Mouse (Mus musculus) left cerebral cortex, adult 9 months (tissue): Measurements from ENCODE around the gene Topbp1.
"Not testable (repeated sequence)": the region's sequence is repeated elsewhere in the genome, so short reads cannot be mapped to it uniquely, and the experiment has no call there.

Experiments used
- DNase-seq, 2 experiments: peaks; one replicate each; pipeline ENCODE4 v3.0.0; 2022; ENCODE audit warnings: low spot score in 2 of 2

Gene Topbp1

DNA sequence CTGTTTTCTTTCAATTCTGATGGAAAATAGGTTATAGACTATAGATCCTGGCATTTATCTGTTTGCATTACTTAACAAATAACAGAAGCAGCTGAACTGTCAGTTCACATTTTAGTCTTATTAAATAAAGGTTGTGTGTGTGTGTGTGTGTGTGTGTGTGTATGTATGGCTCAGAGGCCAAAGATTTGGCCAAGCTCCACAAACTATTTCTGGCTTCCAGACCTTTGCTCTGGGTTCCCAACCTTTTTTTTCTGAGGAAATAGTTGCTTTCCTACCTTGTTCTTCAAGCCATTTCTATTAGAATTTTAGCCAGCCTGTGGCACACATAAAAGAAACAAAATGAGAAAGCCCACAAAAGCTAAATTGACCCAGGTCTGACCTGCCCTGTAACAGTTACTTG is 43.8 kb downstream of the Topbp1 start:
- DNase-seq: no peak

DNA sequence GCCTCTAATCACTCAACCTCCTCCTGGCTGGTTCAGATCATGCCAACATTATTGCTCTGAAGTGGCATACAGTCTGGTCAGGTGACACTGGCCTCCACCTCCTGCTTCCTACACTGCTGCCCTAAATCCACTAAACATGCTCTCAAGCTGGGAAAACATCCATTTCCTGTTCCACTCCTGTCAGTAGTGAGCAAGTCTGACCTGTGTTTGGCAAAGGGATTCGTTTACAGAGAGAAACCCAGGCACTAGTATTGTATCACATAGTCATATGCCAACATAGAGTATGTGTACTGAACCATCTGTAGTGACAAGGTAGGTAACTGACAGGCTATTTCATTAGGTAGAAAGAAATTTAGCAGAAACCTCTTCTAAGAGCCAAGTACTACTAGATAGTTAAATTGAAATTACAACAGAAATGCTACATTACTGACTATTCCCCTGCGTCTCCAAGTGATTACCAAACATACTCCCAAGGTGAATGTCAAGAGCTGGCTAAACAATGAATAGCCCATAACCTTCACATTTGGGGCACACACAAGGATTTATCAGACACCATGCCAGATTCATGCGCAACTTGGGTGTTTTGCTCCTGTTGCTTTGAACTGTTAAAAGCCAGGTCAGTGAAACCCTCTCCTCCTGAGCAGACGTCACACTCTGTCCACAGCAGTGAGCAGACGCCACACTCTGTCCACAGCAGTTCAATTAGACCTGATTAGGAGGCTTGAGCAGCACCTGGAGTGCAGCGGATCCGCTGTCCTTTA is 48.7 kb downstream of the Topbp1 start:
- not testable (repeated sequence) for DNase-seq

DNA sequence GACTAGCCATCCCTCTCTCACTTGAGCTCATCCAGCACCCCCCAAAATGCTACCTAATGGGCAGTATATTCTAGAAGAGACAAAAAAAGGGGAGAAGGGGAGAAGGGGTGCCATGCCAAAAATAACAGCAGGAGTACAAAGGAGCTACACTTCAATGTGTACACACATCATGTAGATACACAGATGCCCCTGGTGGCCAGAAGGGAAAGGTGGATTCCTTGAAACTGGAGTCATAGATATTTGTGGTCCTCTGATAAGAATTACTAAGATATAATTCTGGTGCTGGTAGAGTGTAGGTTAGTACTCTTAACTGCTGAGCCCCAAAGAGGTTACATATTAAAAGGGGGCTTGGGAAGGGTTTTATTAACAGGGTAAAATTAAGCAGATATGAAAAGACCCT is 52.9 kb downstream of the Topbp1 start:
- DNase-seq: no peak

DNA sequence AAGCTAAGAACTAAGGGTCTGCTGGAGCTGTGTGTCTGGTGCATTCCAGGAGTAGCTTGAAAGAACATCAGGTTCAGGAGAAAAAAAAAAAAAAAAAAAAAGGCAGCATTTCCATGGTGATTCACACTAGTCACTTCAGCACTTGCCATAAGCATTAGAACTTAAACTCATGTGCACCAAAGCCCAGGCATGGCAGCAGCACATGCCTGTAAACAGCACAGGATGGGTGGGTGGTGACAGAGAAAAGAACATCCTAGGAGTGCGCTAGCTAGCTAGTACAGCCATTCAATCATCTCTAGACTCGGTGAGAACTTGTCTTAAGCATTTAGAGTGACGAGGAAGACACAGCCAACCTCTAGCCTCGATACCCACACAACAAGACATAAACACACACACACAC is 53.5 kb downstream of the Topbp1 start:
- no peak for DNase-seq

DNA sequence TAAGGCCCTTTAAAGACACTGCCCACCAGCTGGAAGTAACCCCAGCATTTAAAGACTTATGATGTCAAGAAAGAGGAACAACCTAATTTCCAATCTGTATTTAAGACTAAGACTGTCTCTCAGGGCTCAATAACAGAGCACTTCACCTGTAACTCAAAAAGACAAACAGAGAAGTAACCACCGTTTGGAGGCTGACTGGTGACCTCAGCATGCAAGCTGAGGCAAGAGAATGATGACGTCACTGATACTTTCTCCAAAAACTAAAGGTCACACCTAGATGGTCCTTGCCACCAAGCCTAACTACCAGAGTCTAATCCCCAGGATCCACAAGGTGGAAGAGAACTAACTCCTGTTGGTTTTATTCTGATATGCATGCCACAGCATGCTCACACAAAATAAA is 55.6 kb downstream of the Topbp1 start:
- no peak for DNase-seq

DNA sequence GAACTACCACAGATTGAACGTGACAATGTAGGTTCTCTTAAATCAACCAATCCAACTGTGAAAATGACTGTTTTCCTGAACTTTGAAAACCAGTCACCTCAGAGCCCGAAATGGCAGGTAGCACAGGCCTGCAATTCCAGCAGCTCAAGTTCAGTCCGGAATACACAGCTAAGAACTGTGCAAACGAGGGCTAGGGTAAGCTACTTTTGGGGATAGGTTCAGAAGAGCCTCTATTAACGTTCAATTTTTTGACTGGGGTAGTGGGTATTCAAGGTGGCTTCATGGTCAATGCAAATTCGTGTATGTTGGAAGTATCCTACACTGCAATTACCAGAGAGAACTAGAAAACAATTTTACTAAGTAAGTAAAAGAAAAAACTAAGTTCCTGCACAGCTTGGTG is 58.1 kb downstream of the Topbp1 start:
- DNase-seq: no peak

DNA sequence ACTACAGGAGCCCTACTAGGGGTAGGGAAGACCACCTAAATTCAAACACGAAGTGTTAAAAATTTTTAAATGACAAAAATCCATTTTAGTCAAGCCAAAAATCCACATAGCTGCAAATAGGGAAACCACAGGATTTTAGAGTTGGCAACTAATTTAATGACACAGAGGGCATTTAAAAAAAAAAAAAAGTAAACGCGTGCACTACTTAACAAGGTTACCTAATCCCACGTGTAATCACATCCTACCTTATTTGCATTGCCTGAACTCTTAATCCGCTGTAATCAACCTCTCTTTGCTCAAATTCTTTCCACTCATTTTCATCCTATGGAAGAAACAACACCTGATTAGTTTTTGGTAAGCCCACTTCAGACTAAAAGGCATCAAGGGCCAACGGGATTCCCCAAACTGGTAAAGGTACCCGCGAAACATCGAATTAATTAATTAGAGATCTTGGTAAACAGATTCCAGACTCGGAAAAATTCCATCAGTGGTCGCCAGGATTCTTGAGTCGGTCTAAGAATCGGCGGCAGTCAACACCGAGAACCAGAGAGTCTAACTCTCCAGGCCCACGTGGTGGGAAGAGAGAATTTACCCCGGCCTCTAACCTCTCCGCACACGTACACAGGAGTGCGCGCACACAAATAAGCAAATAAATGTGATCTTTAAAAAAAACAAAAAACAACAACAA is 58.9 kb downstream of the Topbp1 start:
- no peak for DNase-seq

DNA sequence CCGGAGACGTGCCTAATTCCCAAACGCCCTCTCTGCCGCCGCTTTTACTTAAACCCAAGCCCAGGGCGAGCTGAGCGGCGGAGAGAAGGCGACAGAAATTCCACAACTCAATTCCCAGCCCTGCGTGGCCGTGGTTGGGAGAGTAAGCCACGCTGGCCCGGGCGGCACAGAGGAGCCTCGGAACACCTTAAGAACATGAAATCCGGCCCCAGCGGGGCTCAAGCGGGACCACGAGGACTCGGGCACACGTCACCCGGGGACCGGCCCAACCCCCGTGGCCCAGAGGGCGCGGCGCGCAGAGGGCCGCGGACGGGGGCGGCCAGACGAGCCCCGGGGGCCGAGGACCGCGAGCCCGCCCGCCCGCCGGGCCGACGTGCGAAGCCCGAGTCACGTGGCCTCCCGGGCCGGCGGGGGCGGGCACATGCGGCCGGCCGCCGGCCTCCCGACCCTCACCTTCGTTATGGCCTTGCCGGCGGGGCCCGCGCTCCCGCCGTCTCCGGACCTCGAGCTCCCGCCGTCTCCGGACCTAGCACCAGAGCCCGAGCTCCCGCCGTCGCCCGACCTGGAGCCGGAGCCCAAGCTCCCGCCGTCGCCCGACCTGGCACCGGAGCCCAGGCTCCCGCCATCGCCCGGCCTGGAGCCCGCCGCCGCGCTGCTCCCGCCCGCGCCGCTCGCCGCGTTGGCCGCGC is 59.7 kb downstream of the Topbp1 start:
- peak; percentile 16 to 39 for DNase-seq

DNA sequence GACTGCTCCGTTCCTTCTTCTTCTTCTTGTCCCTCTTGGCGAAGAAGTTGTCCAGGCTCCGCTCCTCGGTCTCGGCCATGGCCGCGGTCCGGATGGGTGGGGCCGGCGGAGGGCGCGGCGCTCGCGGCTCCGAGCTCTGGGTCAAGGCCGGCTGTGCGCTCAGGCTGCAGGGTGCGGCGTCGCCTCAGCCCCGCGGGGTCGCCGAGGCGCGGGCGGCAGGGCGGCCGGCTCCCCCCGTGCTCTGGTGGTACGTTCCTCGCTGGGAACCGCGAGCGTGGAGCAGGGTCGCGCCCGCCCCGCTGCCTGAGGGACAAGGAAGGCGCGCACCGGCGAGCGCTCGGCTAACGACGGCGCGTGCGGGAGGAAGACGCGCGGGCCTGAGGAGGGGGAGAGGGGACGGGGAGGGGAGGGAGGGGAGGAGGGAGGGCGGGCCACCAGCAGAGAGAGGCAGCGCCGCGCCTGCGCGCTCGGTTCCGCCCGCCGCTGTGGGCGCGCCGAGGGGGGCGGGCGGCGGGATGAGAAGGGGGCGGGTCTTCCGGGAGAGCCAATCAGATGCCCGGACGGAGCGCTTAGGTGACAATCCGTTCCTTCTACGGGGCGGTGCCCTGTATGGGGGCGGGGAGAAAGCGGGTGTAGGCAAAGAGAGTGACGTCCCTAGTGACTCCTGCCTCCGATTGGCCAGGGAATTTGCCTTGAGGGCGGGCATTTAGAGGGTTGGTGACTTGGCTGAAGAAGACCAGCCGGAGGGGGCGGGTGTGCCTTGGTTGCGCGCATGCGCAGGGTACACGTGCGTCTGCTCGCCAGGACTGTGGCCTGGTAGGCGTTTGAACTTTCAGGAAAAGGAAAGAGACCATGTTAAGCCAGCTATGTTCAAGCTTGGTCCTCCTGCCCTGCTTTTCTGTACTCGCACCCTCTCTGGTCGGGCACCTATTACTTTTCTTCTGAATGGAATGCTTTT is 60.6 kb downstream of the Topbp1 start, which contains the start of gene Cdv3:
Cdv3 (minus strand) TSS at position 551 of the 958 bp plus-strand sequence.
- DNase-seq: peak; percentile 99 to 100

DNA sequence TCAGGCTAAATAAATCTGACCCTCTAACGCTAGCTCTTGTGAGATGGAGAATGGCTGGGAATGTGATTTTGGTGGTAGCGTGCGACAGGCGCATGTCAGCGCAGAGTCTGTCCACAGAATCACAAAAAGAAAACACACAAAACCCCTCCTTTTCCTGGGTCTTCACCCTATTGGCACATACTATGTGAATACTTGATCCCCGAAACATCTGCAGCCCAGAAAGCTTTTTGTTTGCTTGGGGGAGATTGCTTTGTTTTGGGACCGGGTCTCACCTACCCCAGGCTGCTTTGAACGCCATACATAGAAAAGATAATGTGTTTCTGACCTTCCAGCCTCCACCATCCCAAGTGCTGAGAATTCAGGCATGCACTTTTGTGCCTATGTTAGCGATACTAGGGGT is 61.3 kb downstream of the Topbp1 start:
- no peak for DNase-seq

DNA sequence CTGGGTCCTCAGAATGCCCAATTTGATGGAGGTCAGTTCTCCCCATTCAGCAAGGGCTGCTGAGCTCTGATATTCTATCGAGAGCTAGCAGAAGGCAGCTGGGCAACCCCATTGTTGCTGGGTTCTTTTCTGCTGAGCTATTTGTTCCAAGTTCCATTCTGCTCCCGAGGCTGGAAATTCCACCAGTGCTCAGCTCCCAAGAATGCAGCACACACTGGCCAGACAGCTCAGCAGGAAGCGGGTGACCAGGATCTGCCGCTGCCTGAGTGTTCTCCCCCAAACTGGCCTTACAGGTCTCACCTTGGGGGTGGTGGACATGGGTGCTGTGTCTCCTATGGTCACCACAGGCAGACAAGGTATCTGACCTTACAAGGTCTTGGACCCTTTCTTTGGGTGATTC is 64.9 kb downstream of the Topbp1 start:
- DNase-seq: no peak

DNA sequence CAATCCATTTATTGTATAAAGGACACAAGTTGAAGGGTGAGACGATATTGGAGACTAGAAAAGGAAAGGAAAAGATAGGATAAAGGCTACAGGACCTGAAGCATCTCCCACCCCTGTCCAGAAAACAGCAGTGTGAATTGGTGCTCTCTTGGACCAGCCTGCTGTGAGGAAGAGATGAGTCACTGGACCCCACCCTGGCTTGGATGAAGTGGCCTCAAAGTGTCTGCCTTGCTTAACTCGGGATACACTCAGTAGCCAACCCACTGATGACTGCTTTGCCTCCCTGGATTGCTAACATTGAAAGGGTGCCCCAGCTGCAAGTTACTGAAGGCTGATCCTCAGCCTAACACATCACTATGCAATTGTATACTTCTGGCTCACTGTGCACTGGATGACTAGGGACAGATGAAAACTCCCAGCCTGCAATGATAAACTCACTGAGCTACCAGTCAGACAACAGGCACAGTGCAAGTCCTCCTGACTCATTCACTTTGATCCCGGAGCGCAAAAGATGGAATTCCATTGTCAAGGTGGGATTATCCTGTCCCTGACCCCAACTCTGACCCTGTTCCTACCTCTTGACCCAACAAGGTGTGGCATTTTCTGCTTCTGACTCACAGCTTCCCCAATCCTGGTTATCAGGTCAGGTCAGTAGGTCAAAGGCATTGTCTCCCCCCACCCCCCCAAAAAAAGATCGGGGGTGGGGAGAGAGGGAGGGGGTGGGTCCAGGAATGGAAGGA is 67.4 kb downstream of the Topbp1 start:
- no peak for DNase-seq

DNA sequence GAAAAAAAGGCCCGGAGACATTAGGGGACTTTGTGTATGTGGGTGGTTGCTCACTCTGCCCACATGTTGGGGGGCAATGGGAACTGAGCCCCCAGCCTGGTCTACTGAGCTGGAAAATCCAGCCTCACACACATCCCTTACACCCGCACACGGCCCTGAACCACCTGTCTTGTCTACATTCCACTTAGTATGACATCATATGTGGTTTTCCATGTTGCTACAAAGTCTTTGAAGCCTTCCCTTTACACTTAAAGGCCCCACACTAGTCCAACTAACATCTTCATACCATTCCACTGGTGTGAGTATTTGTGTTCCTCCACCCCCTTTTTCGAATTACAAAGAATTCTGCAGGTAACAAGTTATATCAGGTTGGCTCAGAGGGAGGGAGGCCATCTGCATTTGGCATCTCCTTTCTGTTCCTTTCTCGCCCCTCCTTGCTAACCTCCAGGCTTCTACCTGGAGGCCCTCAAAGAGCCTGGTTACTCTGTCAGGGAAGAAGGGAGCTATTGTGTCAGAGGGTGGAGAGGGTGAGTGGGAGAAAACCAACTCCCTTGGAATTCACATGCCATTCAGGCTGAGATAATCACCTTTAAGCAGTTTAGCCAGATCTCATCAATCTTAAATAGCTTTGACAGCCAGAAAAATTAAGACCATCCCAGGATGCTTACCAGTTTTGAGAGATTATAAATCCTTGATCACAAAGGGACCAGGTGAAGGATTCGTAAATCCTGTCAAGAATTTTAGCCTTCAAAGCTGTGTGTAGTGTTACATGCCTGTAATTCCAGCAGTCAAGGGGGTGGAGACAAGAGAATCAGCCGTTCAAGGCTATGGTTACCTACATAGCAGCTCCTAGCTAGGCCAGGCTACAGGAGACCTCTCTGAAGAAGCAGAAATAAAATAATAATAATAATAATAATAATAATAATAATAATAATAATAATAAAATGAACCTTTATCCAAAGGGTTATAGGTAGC is 71.6 kb downstream of the Topbp1 start:
- DNase-seq: no peak

DNA sequence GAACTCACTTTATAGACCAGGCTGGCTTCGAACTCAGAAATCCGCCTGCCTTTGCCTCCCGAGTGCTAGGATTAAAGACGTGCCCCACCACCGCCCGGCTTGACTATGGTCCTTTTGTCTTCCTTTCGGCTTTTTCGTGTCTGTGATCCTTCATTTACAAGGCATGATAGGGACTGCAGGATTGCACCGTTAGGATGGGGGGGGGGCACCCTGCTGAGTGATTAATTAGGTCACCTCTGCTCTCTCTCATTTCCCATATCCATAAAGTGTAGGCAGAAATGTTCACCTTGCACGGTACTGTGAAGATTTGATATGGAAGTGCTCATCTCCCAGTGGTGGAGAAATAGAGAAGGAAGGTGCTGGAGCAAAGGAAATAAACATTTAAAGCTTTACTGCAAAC is 73.7 kb downstream of the Topbp1 start:
- DNase-seq: no peak

DNA sequence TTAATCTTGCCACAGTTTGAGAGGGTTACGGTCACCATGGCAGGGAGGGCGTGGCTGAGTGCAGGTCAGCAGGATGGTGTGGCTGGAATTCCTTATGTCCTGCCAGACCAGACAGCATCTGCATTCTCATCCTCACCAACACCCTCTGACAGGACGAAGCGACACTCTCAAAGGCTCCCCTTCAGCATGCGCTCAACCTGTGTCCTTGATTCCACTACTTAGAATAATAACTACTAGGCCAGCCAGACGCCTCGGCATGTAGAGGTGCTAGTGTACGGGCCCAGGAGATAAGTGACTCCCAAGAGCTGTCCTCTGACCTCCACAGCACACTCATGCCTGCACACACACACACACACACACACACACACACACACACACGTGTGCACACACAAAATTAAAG is 74.2 kb downstream of the Topbp1 start:
- DNase-seq: no peak

DNA sequence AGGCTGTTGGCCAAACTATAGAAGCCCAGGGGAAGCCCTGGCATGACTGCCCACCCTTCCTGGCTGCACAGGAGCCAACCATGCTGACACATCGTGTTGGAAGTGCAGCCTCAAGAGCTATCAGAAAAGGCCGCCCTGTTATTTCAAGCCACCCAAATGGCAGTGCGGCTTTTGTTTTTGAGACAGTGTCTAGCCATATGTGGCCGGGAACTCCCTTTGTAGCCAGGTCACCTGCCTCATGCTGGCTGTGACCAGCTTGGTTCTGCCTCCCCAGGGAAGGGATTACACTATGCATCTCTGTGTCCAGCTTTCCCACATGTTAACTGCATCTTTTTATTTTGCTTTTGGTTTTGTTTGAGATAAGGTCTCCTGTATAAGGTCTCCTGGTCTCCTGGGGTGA is 75.6 kb downstream of the Topbp1 start:
- DNase-seq: no peak

DNA sequence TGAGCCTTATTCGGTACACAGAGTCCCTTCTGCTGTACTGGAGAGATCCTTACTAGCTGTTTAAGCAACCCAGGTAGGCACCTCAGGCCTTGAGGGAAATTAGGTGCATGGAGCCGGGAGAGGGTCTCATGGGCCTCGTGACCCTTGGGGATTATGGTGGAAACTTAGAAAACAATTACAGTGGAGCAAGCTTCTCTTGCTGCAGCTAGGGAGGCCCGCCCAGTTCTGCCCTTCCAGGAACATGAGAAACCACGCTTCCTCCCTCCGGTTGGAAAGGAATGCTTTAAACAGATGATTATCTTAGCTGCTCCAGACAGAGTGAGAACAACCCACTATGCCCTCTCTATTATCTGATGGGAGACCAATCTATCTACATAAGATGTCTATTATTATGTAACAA is 78.0 kb downstream of the Topbp1 start:
- DNase-seq: no peak

DNA sequence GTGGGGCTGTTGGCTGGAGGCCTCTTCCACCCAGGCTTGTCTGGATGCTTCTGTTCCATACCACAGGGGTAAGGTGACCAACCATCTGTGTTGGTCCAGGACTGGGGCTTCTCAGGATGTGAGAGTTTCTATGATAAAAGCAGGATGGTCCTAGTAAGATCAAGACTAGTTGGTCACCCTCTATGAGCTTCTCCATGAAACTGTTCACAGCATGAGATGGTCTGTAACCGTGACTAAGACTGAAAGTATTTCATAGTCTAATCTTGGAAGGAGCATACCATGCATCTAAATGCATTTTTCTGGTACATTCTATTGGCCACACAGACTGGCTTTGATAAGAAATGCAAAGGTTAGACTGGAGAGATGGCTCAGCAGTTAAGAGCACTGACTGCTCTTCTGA is 78.6 kb downstream of the Topbp1 start:
- no peak for DNase-seq

DNA sequence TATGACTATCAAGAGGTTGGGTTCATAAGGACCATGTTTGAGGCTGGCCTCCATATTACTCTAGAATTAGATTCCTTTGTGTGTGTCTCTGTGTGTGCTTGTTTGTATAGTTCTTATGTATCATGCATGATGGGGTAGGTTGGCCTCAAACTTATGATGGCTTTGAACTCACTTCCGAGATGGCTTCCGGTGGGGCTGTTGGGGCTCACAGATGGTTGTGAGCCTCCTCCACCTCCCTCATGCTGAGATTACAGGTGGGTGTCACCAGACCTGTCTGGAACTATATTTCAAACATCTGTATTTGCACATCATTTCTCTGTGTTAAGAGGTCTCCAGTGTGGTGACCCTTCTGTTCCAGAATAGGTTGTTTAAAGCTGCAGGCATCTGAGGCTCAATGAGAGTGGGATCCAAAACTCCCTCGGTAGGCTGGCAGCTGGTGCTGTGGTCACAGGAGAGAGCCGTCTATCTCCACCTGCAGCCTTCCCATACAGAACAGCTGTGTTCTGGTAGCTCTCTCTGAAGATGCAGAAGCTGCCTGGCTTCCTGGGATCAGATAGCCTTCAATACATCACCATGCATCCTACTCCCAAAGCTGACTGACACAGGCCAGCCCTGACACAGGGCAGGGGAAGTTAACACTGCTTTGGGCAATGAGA is 79.3 kb downstream of the Topbp1 start:
- no peak for DNase-seq
